Mouse (Mus musculus): ENCODE results near the gene Acot2. TPM values are rescaled to one million over a fixed set of nuclear protein-coding genes. Genes with fewer than 3 reads are reported as not detected.

Gene Acot2
- polyA plus RNA-seq, 2 experiments, result 6.8 to 15.6 TPM

DNA sequence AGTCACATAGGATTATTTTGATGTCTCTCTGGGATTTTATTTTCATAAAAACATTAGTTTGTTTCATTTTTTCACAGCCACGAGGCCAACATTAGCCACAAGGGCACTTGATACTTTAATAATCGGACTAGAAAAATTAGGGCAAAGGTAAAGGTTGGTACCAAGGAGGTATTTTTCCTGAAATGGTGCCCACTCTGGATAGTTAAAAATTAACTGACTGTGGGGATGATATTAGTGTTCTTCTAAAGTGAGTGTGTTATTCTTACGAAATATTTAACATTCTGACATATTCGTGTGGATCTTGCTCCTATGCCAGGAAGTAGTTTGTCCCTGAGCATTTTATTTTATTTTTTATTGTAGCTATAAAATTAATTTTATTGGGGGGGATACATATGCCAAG is 6.0 kb upstream of the Acot2 start:
- Histone ChIP-seq H3K27me3 (ENCODE audit: control insufficient read depth, insufficient read depth, low read length) (no peaks in the 10 kb centered on the region), H3K4me2 (replicated peaks; ENCODE audit: low read depth, low read length, severe bottlenecking) (no peak overlapping the region), H3K9ac (ENCODE audit: low read depth, low read length, severe bottlenecking) (no peak overlapping the region), H3K36me3 (ENCODE audit: control insufficient read depth, insufficient read depth, low read length) (no peaks in the 10 kb centered on the region), H3K4me1 (ENCODE audit: control insufficient read depth, insufficient read depth, low read length) (no peaks in the 10 kb centered on the region; the same call in 1 of the 2 replicates), H3K27ac (replicated peaks; ENCODE audit: low read depth, low read length) (no peak overlapping the region), H3K9me3 (ENCODE audit: control insufficient read depth, low read length) (no peaks in the 10 kb centered on the region), H3K4me3 (replicated peaks; ENCODE audit: low read length) (no peak overlapping the region)
- WGBS, result 70% methylated on average over 4 of the region's 4 CpGs
- ATAC-seq (ENCODE audit: low FRiP score, low read depth) (no peak), DNase-seq (ENCODE audit: low spot score) (no peak)
- TF ChIP-seq POLR2A (IDR thresholded peaks at IDR 0.05; ENCODE audit: borderline replicate concordance, extremely low read depth, insufficient read depth, insufficient read length), result no peak

DNA sequence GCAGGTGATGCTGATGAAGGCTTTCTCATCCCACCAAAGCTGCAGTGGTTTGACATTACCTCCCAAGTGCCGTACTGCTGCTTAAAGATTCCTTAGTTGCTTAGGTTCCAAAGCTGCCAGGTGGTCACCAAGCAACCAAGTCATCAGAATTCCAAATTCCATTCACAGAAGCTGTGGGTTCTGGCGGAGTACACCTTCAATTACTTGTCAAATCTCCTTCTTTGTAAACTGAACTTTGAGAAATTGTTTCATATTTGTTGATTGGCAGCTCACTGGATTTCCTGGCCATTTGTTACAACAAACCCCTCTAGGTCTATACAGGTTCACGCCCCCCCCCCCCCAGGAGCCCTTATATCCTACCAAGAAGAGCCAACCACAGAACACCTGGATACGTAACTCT is 2.9 kb upstream of the Acot2 start, which contains the start of gene Heatr4:
TSS of gene Heatr4 (minus strand) at position 101 of the 400 bp plus-strand sequence.
- Histone ChIP-seq H3K4me1 (ENCODE audit: control insufficient read depth, insufficient read depth, low read length) (peaks cover 3% of the 10 kb centered on the region; the same call in 1 of the 2 replicates), H3K36me3 (ENCODE audit: control insufficient read depth, insufficient read depth, low read length) (no peaks in the 10 kb centered on the region), H3K4me3 (replicated peaks; ENCODE audit: low read length) (no peak within 1 kb of the TSS), H3K4me2 (replicated peaks; ENCODE audit: low read depth, low read length, severe bottlenecking) (no peak within 1 kb of the TSS), H3K27ac (replicated peaks; ENCODE audit: low read depth, low read length) (no peak within 1 kb of the TSS), H3K9me3 (ENCODE audit: control insufficient read depth, low read length) (no peaks in the 10 kb centered on the region), H3K9ac (ENCODE audit: low read depth, low read length, severe bottlenecking) (no peak within 1 kb of the TSS), H3K27me3 (ENCODE audit: control insufficient read depth, insufficient read depth, low read length) (no peaks in the 10 kb centered on the region)
- no peak for ATAC-seq (ENCODE audit: low FRiP score, low read depth)
- DNase-seq (ENCODE audit: low spot score), result no peak
- 67% methylated on average over 4 of the region's 4 CpGs for WGBS
- TF ChIP-seq POLR2A (IDR thresholded peaks at IDR 0.05; ENCODE audit: borderline replicate concordance, extremely low read depth, insufficient read depth, insufficient read length), result no peak

DNA sequence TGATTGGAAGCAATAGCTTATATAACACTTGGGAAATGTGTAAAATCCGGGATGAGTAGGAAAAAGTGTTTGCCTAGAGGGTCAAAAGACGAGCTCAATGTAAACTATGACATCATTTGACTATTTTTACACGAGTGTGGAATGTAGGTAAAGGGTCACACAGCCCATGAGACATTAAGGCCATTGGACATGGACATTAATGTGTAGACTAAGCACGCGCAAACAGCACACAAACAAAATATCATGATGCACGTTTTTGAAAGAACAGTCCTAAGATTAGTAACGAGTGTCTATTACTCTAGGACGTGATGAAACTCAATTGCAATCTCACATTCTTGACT is 449 bp upstream of the Acot2 start:
- ATAC-seq (ENCODE audit: low FRiP score, low read depth) (no peak), DNase-seq (ENCODE audit: low spot score) (no peak)
- Histone ChIP-seq H3K27me3 (ENCODE audit: control insufficient read depth, insufficient read depth, low read length) (no peaks in the 10 kb centered on the region), H3K36me3 (ENCODE audit: control insufficient read depth, insufficient read depth, low read length) (no peaks in the 10 kb centered on the region), H3K9me3 (ENCODE audit: control insufficient read depth, low read length) (no peaks in the 10 kb centered on the region), H3K4me2 (replicated peaks; ENCODE audit: low read depth, low read length, severe bottlenecking) (peak overlapping the region; percentile 53), H3K27ac (replicated peaks; ENCODE audit: low read depth, low read length) (peak overlapping the region; percentile 94), H3K4me3 (replicated peaks; ENCODE audit: low read length) (peak overlapping the region; percentile 62), H3K4me1 (ENCODE audit: control insufficient read depth, insufficient read depth, low read length) (peaks cover 3% of the 10 kb centered on the region; the same call in 1 of the 2 replicates), H3K9ac (ENCODE audit: low read depth, low read length, severe bottlenecking) (peak overlapping the region; percentile 85)
- WGBS, result 28% methylated on average over 8 of the region's 8 CpGs
- TF ChIP-seq POLR2A (IDR thresholded peaks at IDR 0.05; ENCODE audit: borderline replicate concordance, extremely low read depth, insufficient read depth, insufficient read length), result no peak

DNA sequence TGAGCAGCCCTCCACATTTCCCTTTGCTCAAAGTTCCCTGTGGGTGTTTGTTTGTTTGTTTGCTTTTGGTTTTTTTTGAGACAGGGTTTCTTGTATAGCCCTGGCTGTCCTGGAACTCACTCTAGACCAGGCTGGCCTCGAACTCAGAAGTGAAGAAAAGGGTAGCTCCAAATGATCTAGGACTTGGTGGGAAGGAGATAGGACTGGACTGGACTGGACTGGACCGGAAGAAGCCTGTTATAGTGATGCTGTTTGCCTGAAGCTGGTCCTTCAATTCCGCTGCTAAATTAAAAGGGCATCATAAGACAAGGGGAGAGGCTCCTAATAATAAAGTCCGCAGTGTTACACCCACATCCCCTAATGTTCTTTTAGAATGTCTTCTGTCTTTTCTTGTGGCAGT is 822 bp downstream of the Acot2 start:
- Histone ChIP-seq H3K9me3 (ENCODE audit: control insufficient read depth, low read length) (no peaks in the 10 kb centered on the region), H3K36me3 (ENCODE audit: control insufficient read depth, insufficient read depth, low read length) (no peaks in the 10 kb centered on the region; the same call in 1 of the 2 replicates), H3K9ac (ENCODE audit: low read depth, low read length, severe bottlenecking) (peak overlapping the region; percentile 85), H3K4me3 (replicated peaks; ENCODE audit: low read length) (peak overlapping the region; percentile 62), H3K4me1 (ENCODE audit: control insufficient read depth, insufficient read depth, low read length) (peaks cover 3% of the 10 kb centered on the region; the same call in 1 of the 2 replicates), H3K4me2 (replicated peaks; ENCODE audit: low read depth, low read length, severe bottlenecking) (peak overlapping the region; percentile 53), H3K27ac (replicated peaks; ENCODE audit: low read depth, low read length) (peak overlapping the region; percentile 94; the same call in 1 of the 2 replicates), H3K27me3 (ENCODE audit: control insufficient read depth, insufficient read depth, low read length) (no peaks in the 10 kb centered on the region)
- WGBS, result 66% methylated on average over 4 of the region's 4 CpGs
- DNase-seq (ENCODE audit: low spot score), result no peak
- ATAC-seq (ENCODE audit: low FRiP score, low read depth), result no peak
- TF ChIP-seq POLR2A (IDR thresholded peaks at IDR 0.05; ENCODE audit: borderline replicate concordance, extremely low read depth, insufficient read depth, insufficient read length), result no peak

DNA sequence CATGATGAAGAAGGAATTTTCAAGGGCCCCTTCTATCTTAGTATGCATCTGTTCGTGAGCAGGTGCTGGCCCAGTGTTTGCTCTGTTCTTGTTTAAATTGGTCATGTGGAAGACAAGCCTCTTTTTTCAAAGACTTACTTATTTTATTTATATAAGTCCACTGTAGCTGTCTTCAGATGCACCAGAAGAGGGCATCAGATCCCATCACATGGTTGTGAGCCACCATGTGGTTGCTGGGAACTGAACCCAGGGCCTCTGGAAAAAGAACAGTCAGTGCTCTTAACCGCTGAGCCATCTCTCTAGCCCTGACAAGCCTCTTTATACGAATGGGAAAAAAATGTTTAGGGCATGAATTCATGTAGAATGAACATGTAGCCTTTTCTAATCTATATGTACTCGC is 1.7 kb downstream of the Acot2 start:
- no peak for ATAC-seq (ENCODE audit: low FRiP score, low read depth)
- no peaks in the 10 kb centered on the region for H3K9me3 ChIP-seq (ENCODE audit: control insufficient read depth, low read length)
- no peak overlapping the region for H3K4me2 ChIP-seq (replicated peaks; ENCODE audit: low read depth, low read length, severe bottlenecking)
- peaks cover 2% of the 10 kb centered on the region; the same call in 1 of the 2 replicates for H3K36me3 ChIP-seq (ENCODE audit: control insufficient read depth, insufficient read depth, low read length)
- DNase-seq (ENCODE audit: low spot score), result no peak
- no peak for TF ChIP-seq POLR2A (IDR thresholded peaks at IDR 0.05; ENCODE audit: borderline replicate concordance, extremely low read depth, insufficient read depth, insufficient read length)
- H3K27me3 ChIP-seq (ENCODE audit: control insufficient read depth, insufficient read depth, low read length), result no peaks in the 10 kb centered on the region
- no peak overlapping the region for H3K9ac ChIP-seq (ENCODE audit: low read depth, low read length, severe bottlenecking)
- WGBS, result over 99% methylated on average over 4 of the region's 4 CpGs
- peaks cover 3% of the 10 kb centered on the region; the same call in 1 of the 2 replicates for H3K4me1 ChIP-seq (ENCODE audit: control insufficient read depth, insufficient read depth, low read length)
- H3K4me3 ChIP-seq (replicated peaks; ENCODE audit: low read length), result no peak overlapping the region
- no peak overlapping the region for H3K27ac ChIP-seq (replicated peaks; ENCODE audit: low read depth, low read length)

DNA sequence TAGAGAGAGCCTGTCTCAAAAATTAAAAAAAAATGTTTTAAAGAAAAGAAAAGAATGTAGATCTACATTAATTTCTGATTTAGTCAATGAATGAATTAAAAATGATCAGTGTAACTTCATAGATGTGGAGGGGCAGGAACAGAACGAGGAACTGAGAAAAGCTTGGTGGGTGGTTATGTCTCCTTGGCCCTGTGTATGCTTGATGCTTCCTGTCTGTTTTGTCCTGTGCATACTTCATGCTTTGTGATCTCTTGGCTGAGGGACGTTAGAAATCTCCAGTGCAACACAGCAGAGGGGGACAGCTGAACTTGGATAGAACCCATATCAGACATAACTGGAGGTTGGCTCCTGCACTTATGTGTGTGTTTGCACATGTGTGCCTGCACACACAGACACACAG is 9.6 kb downstream of the Acot2 start:
- H3K4me3 ChIP-seq (replicated peaks; ENCODE audit: low read length), result no peak overlapping the region

More for the DNA sequence above, 9.6 kb downstream of the Acot2 start:
- Histone ChIP-seq H3K9ac (ENCODE audit: low read depth, low read length, severe bottlenecking) (no peak overlapping the region), H3K27ac (replicated peaks; ENCODE audit: low read depth, low read length) (no peak overlapping the region), H3K9me3 (ENCODE audit: control insufficient read depth, low read length) (peaks cover 7% of the 10 kb centered on the region), H3K36me3 (ENCODE audit: control insufficient read depth, insufficient read depth, low read length) (peaks cover 2% of the 10 kb centered on the region; the same call in 1 of the 2 replicates), H3K4me2 (replicated peaks; ENCODE audit: low read depth, low read length, severe bottlenecking) (no peak overlapping the region), H3K27me3 (ENCODE audit: control insufficient read depth, insufficient read depth, low read length) (no peaks in the 10 kb centered on the region), H3K4me1 (ENCODE audit: control insufficient read depth, insufficient read depth, low read length) (no peaks in the 10 kb centered on the region)
- no peak for ATAC-seq (ENCODE audit: low FRiP score, low read depth)
- no peak for DNase-seq (ENCODE audit: low spot score)
- no peak for TF ChIP-seq POLR2A (IDR thresholded peaks at IDR 0.05; ENCODE audit: borderline replicate concordance, extremely low read depth, insufficient read depth, insufficient read length)
- 69% methylated on average over 2 of the region's 2 CpGs for WGBS

Measured in limb, embryonic 14.5 days (tissue).